Mouse (Mus musculus) cerebellum, adult 9-10 months (tissue): ENCODE measurements around the gene Med21.

ENCODE experiments used
- DNase-seq: peaks from one replicate; pipeline ENCODE4 v3.0.0; 2022

The Med21 gene

GRCm38 (mm10) chr6:146686463-146687196, 44.3 kb downstream of the Med21 start:
- DNase-seq = no peak

- no peak for DNase-seq
Observed at GRCm38 (mm10) chr6:146688010-146688409, 45.7 kb downstream of the Med21 start.

GRCm38 (mm10) chr6:146688861-146689260, 46.5 kb downstream of the Med21 start:
- no peak for DNase-seq

DNA sequence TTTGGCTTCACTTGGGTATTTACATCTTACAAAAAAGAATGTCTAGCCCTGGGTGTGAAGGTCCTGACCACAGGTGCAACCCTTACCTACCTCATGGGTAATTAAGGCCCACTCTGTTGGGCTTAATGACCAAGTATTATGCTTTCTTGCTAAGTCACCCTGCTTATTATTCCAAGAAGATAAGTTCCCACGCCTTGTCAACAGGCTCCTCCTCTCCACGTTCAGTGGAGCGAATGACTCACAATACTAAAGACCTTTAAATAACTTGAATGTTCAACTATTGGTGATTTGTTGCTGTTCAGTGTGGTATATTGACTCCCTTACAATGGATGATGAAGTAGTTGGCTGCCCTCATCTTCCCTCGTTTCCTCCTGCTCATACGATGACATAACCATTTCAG, 55.4 kb downstream of the Med21 start:
- no peak for DNase-seq

- DNase-seq = no peak
Observed at GRCm38 (mm10) chr6:146698376-146698775, 56.0 kb downstream of the Med21 start.
